Mouse (Mus musculus) ES-Bruce4 (cell line): ENCODE measurements around the gene Tep1.
"Not testable (repeated sequence)": the region's sequence is repeated elsewhere in the genome, so short reads cannot be mapped to it uniquely, and the experiment has no call there.

Source experiments
- CTCF ChIP-seq: IDR thresholded peaks from one replicate; pipeline ENCODE4 v1.8.1; 2011; ENCODE audit warnings: low read depth, low read length
- EP300 ChIP-seq: IDR thresholded peaks from 2 replicates; pipeline ENCODE4 v1.6.1; 2011; ENCODE audit warnings: low read depth, low read length; ENCODE audit not compliant: insufficient read depth
- POLR2A ChIP-seq: IDR thresholded peaks from one replicate; pipeline ENCODE4 v1.8.1; 2011; ENCODE audit warnings: low read length; ENCODE audit not compliant: insufficient read depth

DNA sequence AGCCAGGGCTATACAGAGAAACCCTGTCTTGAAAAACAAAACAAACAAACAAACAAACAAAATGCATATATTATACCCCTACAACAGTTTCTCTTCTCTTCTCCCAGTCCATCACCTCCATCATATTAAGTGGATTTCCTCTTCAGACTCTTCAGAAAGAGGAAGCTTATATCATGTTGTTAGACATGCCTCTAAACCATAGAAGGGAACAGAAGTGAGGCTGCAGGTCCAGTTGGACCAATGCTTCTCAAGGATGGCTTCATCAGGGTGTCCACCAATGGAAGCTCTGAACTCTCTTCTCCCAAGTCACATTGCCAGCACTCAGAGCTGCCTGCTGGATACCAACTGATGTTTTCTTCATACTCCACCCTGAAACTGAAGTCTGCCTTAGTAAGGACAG is 35.0 kb upstream of the Tep1 start:
- TF ChIP-seq CTCF, POLR2A, EP300: not testable (repeated sequence)
